Mouse (Mus musculus): ENCODE results near the gene 1700023F06Rik. TPM values are rescaled to one million over a fixed set of nuclear protein-coding genes. Genes with fewer than 3 reads are reported as not detected.
A peak's percentile ranks its signal among the peaks of the same experiment; 100 is the strongest.

Gene 1700023F06Rik
- not detected in 2 replicates for total RNA-seq (2017)

- no peak for ATAC-seq (ENCODE audit: extremely low read depth, insufficient number of reproducible peaks, low FRiP score, poor library complexity, severe bottlenecking)
Observed at GRCm38 (mm10) chr11:103208458-103208857, at the start of gene 1700023F06Rik. TSS of gene 1700023F06Rik (minus strand) at chr11:103208558.

- ATAC-seq (ENCODE audit: extremely low read depth, insufficient number of reproducible peaks, low FRiP score, poor library complexity, severe bottlenecking): peak; percentile 62
Observed at GRCm38 (mm10) chr11:103257938-103258481, 49.7 kb upstream of the 1700023F06Rik start.

DNA sequence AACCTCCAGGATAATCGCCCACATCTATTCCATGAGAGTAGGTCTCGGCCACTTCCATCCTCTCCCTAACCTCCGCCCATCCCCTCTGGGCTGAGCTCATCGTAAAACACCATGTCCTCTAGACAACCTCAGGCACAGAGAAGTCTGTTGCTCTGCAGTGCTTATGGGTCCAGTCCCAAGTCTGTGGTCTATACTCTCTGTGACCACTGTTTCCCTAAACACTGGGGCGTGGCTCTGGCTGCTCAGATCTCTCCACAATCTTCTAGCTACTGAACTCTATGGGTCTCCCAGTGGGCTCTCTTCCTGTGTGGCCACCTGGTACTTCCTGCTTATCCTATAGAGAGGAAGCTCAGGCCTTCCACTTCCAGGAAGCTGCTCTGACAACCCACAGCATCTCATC lies 45.2 kb upstream of the 1700023F06Rik start:
- no peak for ATAC-seq (ENCODE audit: extremely low read depth, insufficient number of reproducible peaks, low FRiP score, poor library complexity, severe bottlenecking)

DNA sequence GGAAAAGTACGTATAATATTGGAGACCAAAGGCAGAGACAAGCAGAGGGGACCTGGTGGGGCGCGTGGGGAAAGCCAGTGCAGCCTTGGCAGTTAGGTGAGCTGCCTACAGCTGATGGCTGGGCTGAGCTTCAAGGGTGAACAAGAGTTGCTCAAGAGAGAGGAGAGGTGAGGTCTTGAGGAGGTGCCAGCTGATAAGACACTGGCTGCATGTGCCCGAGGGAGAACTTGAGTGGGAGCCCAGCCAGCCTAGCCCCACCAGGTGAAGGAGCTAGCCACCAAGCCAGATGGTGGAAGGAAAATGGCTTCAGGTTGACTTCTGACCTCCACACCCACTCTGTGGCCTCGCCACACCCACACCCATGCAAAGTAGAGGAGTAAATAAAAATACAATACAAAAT lies 44.0 kb upstream of the 1700023F06Rik start:
- ATAC-seq (ENCODE audit: extremely low read depth, insufficient number of reproducible peaks, low FRiP score, poor library complexity, severe bottlenecking): no peak

DNA sequence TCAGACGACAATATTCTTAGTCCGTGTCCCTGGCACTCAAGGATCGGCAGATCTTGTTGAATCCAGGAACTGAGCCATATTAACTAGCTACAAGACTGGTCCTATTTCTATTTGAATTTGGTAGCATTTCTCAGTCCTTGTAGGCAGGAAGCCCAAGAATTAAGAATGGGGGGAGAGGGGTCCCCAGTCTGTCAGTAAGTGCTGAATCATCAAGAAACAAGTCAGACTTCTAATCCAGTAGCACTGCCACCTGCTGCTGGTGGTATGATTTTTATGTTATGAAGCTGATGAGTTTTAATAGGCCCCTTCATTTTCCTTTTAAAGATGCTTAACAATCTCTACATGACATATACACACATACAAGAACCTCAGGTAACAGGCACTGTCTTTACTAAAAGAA lies 42.0 kb upstream of the 1700023F06Rik start:
- no peak for ATAC-seq (ENCODE audit: extremely low read depth, insufficient number of reproducible peaks, low FRiP score, poor library complexity, severe bottlenecking)

DNA sequence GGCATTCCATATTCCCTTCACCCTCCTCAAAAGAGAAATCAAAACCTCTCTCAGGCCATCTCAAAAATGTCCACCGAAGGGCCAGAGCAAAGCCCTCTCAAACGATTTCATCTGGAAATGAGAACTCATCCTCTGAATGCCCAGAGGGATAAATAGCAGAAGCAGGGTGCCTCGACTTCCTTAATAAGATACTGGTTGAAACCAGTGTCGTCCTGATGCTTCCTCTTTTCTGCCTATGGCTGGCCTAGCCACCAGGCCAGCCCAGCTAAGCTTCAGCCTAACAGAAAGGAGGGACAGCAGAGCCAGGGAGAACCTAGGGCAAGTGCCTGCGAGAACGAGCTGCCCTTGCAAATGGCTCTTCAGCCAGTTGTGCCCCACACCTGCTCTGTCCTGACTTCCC lies 41.2 kb upstream of the 1700023F06Rik start:
- ATAC-seq (ENCODE audit: extremely low read depth, insufficient number of reproducible peaks, low FRiP score, poor library complexity, severe bottlenecking): peak; percentile 92

GRCm38 (mm10) chr11:103248837-103249236 lies 40.5 kb upstream of the 1700023F06Rik start:
- no peak for ATAC-seq (ENCODE audit: extremely low read depth, insufficient number of reproducible peaks, low FRiP score, poor library complexity, severe bottlenecking)

DNA sequence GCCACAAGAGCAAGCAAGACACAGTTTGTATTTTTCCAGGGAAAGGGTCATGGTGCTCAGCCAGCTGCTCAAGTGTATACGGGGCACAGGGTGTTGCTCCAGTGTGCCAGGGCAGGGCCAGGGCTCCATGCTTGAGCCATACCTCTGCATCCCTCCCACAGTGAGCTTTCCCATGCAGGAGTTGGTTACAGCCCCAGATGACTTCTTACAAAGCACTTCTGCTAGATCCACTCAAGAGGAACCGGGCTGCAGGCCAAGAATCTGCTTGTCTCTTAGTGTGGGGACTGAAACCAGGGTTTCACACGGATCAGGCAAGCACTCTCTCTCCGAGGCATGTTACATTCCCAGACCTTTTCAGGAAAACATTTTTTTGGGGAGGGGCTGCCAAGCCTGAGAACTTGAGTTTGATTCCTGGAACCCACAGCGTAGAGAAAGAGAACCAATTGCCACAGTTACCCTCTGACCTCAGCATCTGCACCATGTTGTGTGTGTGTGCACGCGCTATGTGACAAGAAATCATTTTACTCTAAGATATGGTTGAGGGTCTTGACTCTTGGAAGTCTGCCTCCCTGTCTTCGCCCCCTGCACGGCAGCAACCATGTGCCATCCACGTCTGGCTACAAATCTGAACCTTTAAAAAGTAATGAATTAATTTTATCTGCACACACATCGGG lies 39.3 kb upstream of the 1700023F06Rik start:
- ATAC-seq (ENCODE audit: extremely low read depth, insufficient number of reproducible peaks, low FRiP score, poor library complexity, severe bottlenecking): no peak

GRCm38 (mm10) chr11:103246731-103247290 lies 38.5 kb upstream of the 1700023F06Rik start:
- no peak for ATAC-seq (ENCODE audit: extremely low read depth, insufficient number of reproducible peaks, low FRiP score, poor library complexity, severe bottlenecking)

DNA sequence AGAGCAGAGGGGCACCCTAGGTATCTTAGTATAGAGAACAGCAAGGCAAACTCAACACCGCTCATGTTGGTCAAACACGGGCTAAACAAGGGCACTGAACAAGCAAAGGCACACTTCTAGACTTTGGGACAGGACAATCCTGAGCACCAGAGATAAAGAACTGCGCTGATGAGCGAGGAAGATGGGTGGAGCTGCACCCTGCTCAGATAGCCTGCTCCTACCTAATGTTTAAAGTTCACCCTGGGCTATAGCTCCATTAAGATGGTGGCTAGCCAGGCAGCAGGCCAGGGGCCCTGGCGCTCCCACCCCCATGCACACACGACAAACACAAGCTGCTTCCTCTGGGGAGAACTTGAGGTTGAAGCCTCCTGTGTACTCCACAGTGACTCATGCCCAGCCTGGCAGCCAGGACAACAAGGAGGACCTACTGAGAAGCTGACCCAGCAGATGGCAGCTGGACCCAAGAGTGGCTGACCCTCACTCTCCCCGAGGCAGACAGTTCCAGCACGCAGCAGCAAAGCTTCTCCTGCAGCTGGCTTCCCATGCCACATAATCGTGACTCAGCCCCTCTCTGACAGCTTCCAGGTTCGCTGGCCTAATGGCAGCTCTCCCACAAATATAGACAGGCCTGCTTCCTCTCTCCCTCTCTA lies 37.8 kb upstream of the 1700023F06Rik start:
- 0 out of 2 replicates have a peak, but pooled peaks have one; percentile 4 for ATAC-seq (ENCODE audit: extremely low read depth, insufficient number of reproducible peaks, low FRiP score, poor library complexity, severe bottlenecking)

DNA sequence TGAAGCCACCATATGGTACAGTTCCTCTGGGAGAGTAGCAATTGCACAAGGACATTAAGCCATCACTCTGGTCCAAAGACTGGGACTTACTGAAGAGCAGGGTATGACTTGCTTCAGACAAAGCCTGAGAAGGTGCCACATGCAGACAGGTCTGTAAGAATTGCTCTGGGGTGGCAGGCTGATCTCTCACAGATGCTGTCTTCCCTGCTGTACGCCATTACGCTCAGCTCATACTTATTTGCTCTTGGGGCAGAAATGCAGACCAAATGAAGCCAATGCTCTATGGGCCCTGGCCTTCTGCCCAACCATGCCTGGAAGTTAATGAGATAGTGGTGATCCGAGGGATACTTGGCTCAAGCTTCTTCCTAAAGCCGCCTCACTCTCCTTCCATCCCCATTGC lies 36.5 kb upstream of the 1700023F06Rik start:
- no peak for ATAC-seq (ENCODE audit: extremely low read depth, insufficient number of reproducible peaks, low FRiP score, poor library complexity, severe bottlenecking)

DNA sequence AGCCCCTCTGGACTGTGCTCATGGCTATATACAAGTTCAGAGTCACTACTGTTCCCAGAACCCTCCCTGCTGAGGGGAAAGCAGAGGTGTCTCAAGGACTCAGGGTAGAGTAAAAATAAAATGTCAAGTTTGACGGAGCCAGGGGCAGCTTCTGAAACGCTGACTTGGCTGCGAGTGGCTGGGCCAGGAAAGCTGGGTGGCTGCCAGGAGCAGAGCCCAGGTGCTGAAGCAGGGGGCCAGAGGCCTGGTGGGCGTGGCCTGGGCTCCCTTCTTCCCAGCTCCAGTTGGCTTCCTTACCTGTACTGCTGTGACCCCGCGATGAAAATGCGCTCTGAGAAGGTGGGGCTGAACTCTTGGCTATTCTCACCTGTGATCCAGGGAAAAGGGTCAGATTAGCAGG lies 32.4 kb upstream of the 1700023F06Rik start:
- ATAC-seq (ENCODE audit: extremely low read depth, insufficient number of reproducible peaks, low FRiP score, poor library complexity, severe bottlenecking): no peak

DNA sequence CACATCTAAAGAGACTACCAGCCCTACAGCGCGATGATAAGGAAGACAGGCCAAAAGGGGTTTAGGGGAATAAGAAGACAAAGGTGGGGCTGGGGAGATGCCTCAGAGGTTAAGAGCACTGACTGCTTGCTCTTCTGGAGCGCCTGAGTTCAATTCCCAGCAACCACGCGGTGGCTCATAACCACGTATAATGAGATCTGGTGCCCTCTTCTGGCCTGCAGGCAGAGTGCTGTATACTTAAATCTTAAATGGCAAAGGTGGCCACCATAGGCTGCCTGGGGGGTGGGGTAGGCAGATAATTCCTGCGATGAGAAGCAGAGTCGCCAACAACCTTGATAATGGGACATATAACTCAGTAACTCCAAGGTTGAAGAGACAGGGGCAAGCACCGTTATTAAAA lies 29.4 kb upstream of the 1700023F06Rik start:
- ATAC-seq (ENCODE audit: extremely low read depth, insufficient number of reproducible peaks, low FRiP score, poor library complexity, severe bottlenecking): no peak

DNA sequence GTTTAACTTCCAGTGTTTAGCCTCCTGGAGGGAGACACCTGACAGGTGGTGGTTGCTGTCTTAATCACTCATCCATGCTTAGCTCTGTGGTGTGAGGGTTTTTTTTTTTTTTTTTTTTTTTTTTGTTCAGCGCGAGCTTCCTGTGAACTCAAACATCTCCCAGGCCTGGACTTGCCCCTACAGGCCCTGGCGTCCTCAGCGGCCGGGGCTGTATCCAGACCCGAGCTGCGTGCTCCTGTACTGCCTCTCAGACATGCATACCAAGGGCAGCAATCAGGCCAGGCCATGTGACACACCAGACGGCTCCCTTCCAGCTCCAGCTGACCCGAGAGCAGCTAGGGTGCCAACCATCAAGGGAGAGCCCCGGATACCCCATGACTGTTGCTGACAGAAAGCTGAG lies 28.5 kb upstream of the 1700023F06Rik start:
- no peak for ATAC-seq (ENCODE audit: extremely low read depth, insufficient number of reproducible peaks, low FRiP score, poor library complexity, severe bottlenecking)

DNA sequence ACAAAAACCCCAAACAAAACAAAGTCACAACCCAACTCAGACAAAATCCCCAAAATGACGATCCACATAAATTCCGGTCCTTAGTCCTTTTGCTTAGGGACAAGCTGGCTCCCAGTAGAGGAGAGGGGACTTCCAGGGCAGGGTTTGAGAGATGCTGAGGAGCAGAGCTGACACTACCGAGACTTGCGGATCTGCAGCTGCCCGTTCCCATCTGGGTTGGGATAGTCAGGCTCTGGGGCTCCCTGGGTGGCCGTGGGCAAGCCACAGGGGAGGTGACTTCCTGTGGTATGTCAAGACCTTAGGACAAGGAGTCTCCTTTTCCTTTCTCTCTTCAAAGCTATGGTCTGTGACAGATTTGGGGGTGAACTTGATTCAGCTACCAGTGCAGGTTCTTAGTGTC lies 28.1 kb upstream of the 1700023F06Rik start:
- ATAC-seq (ENCODE audit: extremely low read depth, insufficient number of reproducible peaks, low FRiP score, poor library complexity, severe bottlenecking): no peak

DNA sequence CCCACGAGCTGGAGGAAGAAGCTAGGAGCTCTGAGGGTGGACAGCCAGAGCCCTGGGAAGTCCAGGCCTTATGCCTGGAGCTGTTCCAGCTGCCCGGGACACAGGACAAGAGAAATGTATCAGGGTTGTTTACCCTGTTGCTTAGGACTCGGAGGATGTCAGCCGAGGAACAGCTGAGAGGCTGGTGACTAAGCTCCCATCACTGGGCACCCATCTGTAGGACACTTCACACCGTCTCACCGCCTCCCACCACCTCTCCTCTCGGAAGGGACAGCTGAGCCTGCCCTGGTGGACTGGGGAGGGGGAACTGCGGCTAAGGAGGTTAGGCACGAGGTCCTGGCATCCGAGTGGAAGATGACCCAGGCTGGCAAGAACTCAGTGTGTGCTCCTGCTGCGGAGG lies 27.3 kb upstream of the 1700023F06Rik start:
- no peak for ATAC-seq (ENCODE audit: extremely low read depth, insufficient number of reproducible peaks, low FRiP score, poor library complexity, severe bottlenecking)

DNA sequence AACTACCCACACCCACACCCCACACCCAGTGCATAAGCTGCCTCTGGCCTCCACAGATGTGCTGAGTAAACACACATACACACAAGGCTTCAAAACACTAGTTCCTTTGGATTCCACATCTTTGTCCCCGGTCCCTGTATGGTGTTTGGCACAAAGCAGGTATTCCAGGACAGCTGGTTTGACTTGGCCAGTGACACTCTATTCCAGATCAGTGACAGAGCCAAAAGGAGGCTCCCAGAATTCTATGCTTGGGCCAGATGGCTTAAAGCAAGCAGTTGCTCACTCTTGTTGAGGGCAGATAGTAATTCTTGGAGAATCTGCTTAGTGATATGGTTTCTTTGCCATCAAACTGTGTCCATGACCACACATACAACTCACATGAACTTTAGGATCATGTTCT lies 26.1 kb upstream of the 1700023F06Rik start:
- ATAC-seq (ENCODE audit: extremely low read depth, insufficient number of reproducible peaks, low FRiP score, poor library complexity, severe bottlenecking): no peak

GRCm38 (mm10) chr11:103232966-103233365 lies 24.6 kb upstream of the 1700023F06Rik start:
- ATAC-seq (ENCODE audit: extremely low read depth, insufficient number of reproducible peaks, low FRiP score, poor library complexity, severe bottlenecking): peak; percentile 74

- no peak for ATAC-seq (ENCODE audit: extremely low read depth, insufficient number of reproducible peaks, low FRiP score, poor library complexity, severe bottlenecking)
Observed at GRCm38 (mm10) chr11:103231367-103231766, 23.0 kb upstream of the 1700023F06Rik start.

DNA sequence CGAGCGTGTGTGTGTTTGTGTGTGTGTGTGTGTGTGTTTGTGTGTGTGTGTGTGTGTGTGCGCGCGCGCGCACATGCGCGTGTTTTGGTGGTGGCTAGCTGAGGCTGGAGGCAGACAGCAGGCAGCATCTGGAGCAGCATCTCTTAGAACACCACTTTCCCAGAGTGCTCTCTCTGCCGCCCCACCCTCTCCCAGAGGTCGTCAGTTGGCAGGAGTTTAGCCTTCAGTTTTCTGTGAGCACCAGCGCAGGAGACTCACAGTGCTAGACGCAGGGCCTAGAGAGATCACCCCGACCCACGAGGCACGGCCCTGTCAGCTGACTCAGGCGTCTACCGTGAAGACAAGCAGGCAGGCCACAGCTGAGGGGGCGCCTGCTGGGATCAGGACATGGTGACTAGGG lies 22.3 kb upstream of the 1700023F06Rik start:
- ATAC-seq (ENCODE audit: extremely low read depth, insufficient number of reproducible peaks, low FRiP score, poor library complexity, severe bottlenecking): no peak
